Mouse (Mus musculus) left cerebral cortex, postnatal 25 days (tissue): ENCODE measurements at regions not wholly inside any gene's neighbourhood (a gene's known extent, or its start where the extent isn't known, plus 50 kb on each side); places are given as distances from the start of the nearest gene placed in this dataset.
A peak's percentile ranks its signal among the peaks of the same experiment; 100 is the strongest.

Experiments used
- DNase-seq, 2 experiments: peaks; one replicate each; pipeline ENCODE4 v3.0.0; 2022; ENCODE audit warnings: low spot score in 2 of 2, mixed read lengths in 1 of 2
- intact Hi-C: fragments of 180-260 bp; cut with DNase I; formaldehyde crosslinking; loops from one replicate; pipeline ENCODE4 v1.15.1; 2025

GRCm38 (mm10) chr1:100878065-100878464 is 1105.5 kb downstream of the Cntnap5b start:
- no peak for DNase-seq
- intact Hi-C loops, result no loop called here

- peak in 1 of 2 experiments; percentile 1 for DNase-seq
- intact Hi-C loops, result no loop called here
Measured at GRCm38 (mm10) chr1:100887336-100887735, 1114.8 kb downstream of the Cntnap5b start.

GRCm38 (mm10) chr1:100888337-100888736 is 1115.8 kb downstream of the Cntnap5b start:
- no peak for DNase-seq
- intact Hi-C loops, result no loop called here

- intact Hi-C loops, result no loop called here
- no peak for DNase-seq
Measured at GRCm38 (mm10) chr1:100922833-100923232, 1150.3 kb downstream of the Cntnap5b start.

- no peak for DNase-seq
- intact Hi-C loops, result no loop called here
Measured at GRCm38 (mm10) chr1:100928171-100928771, 1155.7 kb downstream of the Cntnap5b start.

- no peak for DNase-seq
- intact Hi-C loops, result no loop called here
Measured at GRCm38 (mm10) chr1:100967254-100967653, 1194.7 kb downstream of the Cntnap5b start.

- intact Hi-C loops, result no loop called here
- DNase-seq, result no peak
Measured at GRCm38 (mm10) chr1:100971361-100971760, 1198.8 kb downstream of the Cntnap5b start.

- no peak for DNase-seq
- intact Hi-C loops, result no loop called here
Measured at GRCm38 (mm10) chr1:100972303-100972702, 1199.7 kb downstream of the Cntnap5b start.

GRCm38 (mm10) chr1:100973713-100974112 is 1201.1 kb downstream of the Cntnap5b start:
- intact Hi-C loops, result no loop called here
- no peak for DNase-seq
